Mouse (Mus musculus): Measurements from ENCODE around the gene Gm42688.
A peak's percentile ranks its signal among the peaks of the same experiment; 100 is the strongest.

The Gm42688 gene

GRCm38 (mm10) chr6:83101316-83101687 is at the start of gene Gm42688, which contains the start of gene Ccdc142:
Gm42688 (plus strand) TSS chr6:83101617.
Ccdc142 (plus strand) TSS chr6:83101601.
- DNase-seq, result peak; percentile 92

- peak; percentile 43 to 45 for DNase-seq
Observed at GRCm38 (mm10) chr6:83053136-83053960, 48.1 kb upstream of the Gm42688 start.

- peak; percentile 97 to 98 for DNase-seq
Observed at GRCm38 (mm10) chr6:83054074-83054851, 47.2 kb upstream of the Gm42688 start, which contains the start of gene Aup1. Aup1 (plus strand) TSS chr6:83054521.

GRCm38 (mm10) chr6:83054871-83055431 is 46.5 kb upstream of the Gm42688 start, which contains the start of gene Htra2:
Htra2 (minus strand) TSS chr6:83055273.
- DNase-seq, result no peak

- DNase-seq, result peak; percentile 21 to 48
Observed at GRCm38 (mm10) chr6:83057790-83058189, 43.6 kb upstream of the Gm42688 start, which contains the start of gene Dqx1. Dqx1 (plus strand) TSS chr6:83057844.

- no peak for DNase-seq
Observed at GRCm38 (mm10) chr6:83058725-83059124, 42.7 kb upstream of the Gm42688 start.

GRCm38 (mm10) chr6:83065995-83066394 is 35.4 kb upstream of the Gm42688 start:
- no peak for DNase-seq

- DNase-seq, result no peak
Observed at GRCm38 (mm10) chr6:83066441-83066840, 35.0 kb upstream of the Gm42688 start.

- DNase-seq, result no peak
Observed at GRCm38 (mm10) chr6:83068221-83068620, 33.2 kb upstream of the Gm42688 start.

GRCm38 (mm10) chr6:83068706-83069487 is 32.5 kb upstream of the Gm42688 start:
- DNase-seq, result peak in 1 of 2 experiments; percentile 17

GRCm38 (mm10) chr6:83069488-83070246 is 31.8 kb upstream of the Gm42688 start:
- DNase-seq, result peak in 1 of 2 experiments; percentile 24

GRCm38 (mm10) chr6:83070247-83070310 is 31.3 kb upstream of the Gm42688 start, which contains the start of gene Tlx2:
Tlx2 (minus strand) TSS chr6:83070293.
- DNase-seq, result no peak

- DNase-seq, result peak in 1 of 2 experiments; percentile 60
Observed at GRCm38 (mm10) chr6:83070311-83071219, 30.9 kb upstream of the Gm42688 start.

GRCm38 (mm10) chr6:83071220-83071619 is 30.2 kb upstream of the Gm42688 start:
- no peak for DNase-seq

GRCm38 (mm10) chr6:83074979-83075378 is 26.4 kb upstream of the Gm42688 start:
- no peak for DNase-seq

GRCm38 (mm10) chr6:83077630-83078323 is 23.6 kb upstream of the Gm42688 start, which contains the start of gene Pcgf1:
Pcgf1 (plus strand) TSS chr6:83077869.
- no peak for DNase-seq

- DNase-seq, result peak; percentile 98 to 99
Observed at GRCm38 (mm10) chr6:83078324-83078858, 23.0 kb upstream of the Gm42688 start.

GRCm38 (mm10) chr6:83080210-83080609 is 21.2 kb upstream of the Gm42688 start:
- no peak for DNase-seq

- no peak for DNase-seq
Observed at GRCm38 (mm10) chr6:83083497-83083896, 17.9 kb upstream of the Gm42688 start.

- DNase-seq, result no peak
Observed at GRCm38 (mm10) chr6:83084477-83084876, 16.9 kb upstream of the Gm42688 start.

Measured in lung, postnatal 4 days (tissue).